Mouse (Mus musculus): ENCODE data around the gene Arhgap45.

Gene Arhgap45

GRCm38 (mm10) chr10:80015583-80015982 lies 870 bp upstream of the Arhgap45 start:
- WGBS: 89% methylated on average over 10 of the region's 10 CpGs

GRCm38 (mm10) chr10:80016931-80017330 lies 478 bp downstream of the Arhgap45 start:
- WGBS: 93% methylated on average over 10 of the region's 10 CpGs

GRCm38 (mm10) chr10:80017361-80017760 lies 908 bp downstream of the Arhgap45 start:
- WGBS: 75% methylated on average over 3 of the region's 3 CpGs

- WGBS: 84% methylated on average over 14 of the region's 14 CpGs
Observed at GRCm38 (mm10) chr10:80017771-80018170, 1.3 kb downstream of the Arhgap45 start.

- WGBS: 24% methylated on average over 15 of the region's 15 CpGs
Observed at GRCm38 (mm10) chr10:80018739-80019297, 2.4 kb downstream of the Arhgap45 start.

GRCm38 (mm10) chr10:80019471-80020131 lies 3.1 kb downstream of the Arhgap45 start:
- 37% methylated on average over 20 of the region's 20 CpGs for WGBS

GRCm38 (mm10) chr10:80020191-80020590 lies 3.7 kb downstream of the Arhgap45 start:
- 56% methylated on average over 11 of the region's 11 CpGs for WGBS

GRCm38 (mm10) chr10:80020603-80021319 lies 4.3 kb downstream of the Arhgap45 start:
- WGBS: 86% methylated on average over 18 of the region's 18 CpGs

- 90% methylated on average over 13 of the region's 13 CpGs for whole genome bisulfite sequencing
Observed at GRCm38 (mm10) chr10:80021320-80021641, 4.8 kb downstream of the Arhgap45 start.

- 70% methylated on average over 12 of the region's 12 CpGs for WGBS
Observed at GRCm38 (mm10) chr10:80022164-80022563, 5.7 kb downstream of the Arhgap45 start.

GRCm38 (mm10) chr10:80022806-80023205 lies 6.4 kb downstream of the Arhgap45 start:
- 93% methylated on average over 8 of the region's 8 CpGs for WGBS

GRCm38 (mm10) chr10:80023758-80024157 lies 7.3 kb downstream of the Arhgap45 start:
- 82% methylated on average over 5 of the region's 5 CpGs for WGBS

GRCm38 (mm10) chr10:80024229-80025043 lies 8.0 kb downstream of the Arhgap45 start:
- 71% methylated on average over 15 of the region's 15 CpGs for WGBS

- 66% methylated on average over 4 of the region's 4 CpGs for WGBS
Observed at GRCm38 (mm10) chr10:80025044-80025347, 8.5 kb downstream of the Arhgap45 start.

- WGBS: 81% methylated on average over 10 of the region's 10 CpGs
Observed at GRCm38 (mm10) chr10:80025463-80025862, 9.0 kb downstream of the Arhgap45 start.

- WGBS: 69% methylated on average over 12 of the region's 12 CpGs
Observed at GRCm38 (mm10) chr10:80025889-80026288, 9.4 kb downstream of the Arhgap45 start.

- WGBS: 75% methylated on average over 20 of the region's 20 CpGs
Observed at GRCm38 (mm10) chr10:80027681-80028520, 11.4 kb downstream of the Arhgap45 start.

- 94% methylated on average over 13 of the region's 13 CpGs for WGBS
Observed at GRCm38 (mm10) chr10:80028521-80028846, 12.0 kb downstream of the Arhgap45 start.

- 92% methylated on average over 9 of the region's 9 CpGs for WGBS
Observed at GRCm38 (mm10) chr10:80030191-80030590, 13.7 kb downstream of the Arhgap45 start.

GRCm38 (mm10) chr10:80030736-80031135 lies 14.3 kb downstream of the Arhgap45 start:
- WGBS: 87% methylated on average over 17 of the region's 17 CpGs

GRCm38 (mm10) chr10:80032799-80033480 lies 16.5 kb downstream of the Arhgap45 start:
- WGBS: 55% methylated on average over 5 of the region's 5 CpGs

Data from cerebral cortex, adult 2 months (tissue).